Mouse (Mus musculus) liver, embryonic 15.5 days (tissue): ENCODE measurements around the gene Dclk1. TPM values are rescaled to one million over a fixed set of nuclear protein-coding genes. Genes with fewer than 3 reads are reported as not detected.
A peak's percentile ranks its signal among the peaks of the same experiment; 100 is the strongest.

ENCODE experiments used
- ATAC-seq: fragments of 200-750 bp; cut with Nextera tagmentation; 2 replicates; pipeline ENCODE4 v1.8.0; 2017; ENCODE audit warnings: moderate number of reproducible peaks, mild to moderate bottlenecking, moderate library complexity; ENCODE audit not compliant: insufficient read depth
- H3K27ac ChIP-seq: fragments of 300-500 bp; sonication (generic); replicated peaks from 2 replicates; pipeline ENCODE4 v1.5.1; 2015; ENCODE audit warnings: mild to moderate bottlenecking, inconsistent platforms
- H3K27me3 ChIP-seq: fragments of 300-500 bp; sonication (generic); 2 replicates; pipeline ENCODE4 v1.6.1; 2015; ENCODE audit warnings: mild to moderate bottlenecking, inconsistent platforms
- H3K36me3 ChIP-seq: fragments of 300-500 bp; sonication (generic); replicated peaks from 2 replicates; pipeline ENCODE4 v1.6.1; 2015; ENCODE audit warnings: moderate library complexity, mild to moderate bottlenecking, inconsistent platforms
- H3K4me1 ChIP-seq: fragments of 300-500 bp; sonication (generic); replicated peaks from 2 replicates; pipeline ENCODE4 v1.6.1; 2015; ENCODE audit warnings: inconsistent platforms
- H3K4me2 ChIP-seq: fragments of 300-500 bp; sonication (generic); 2 replicates; pipeline ENCODE4 v1.6.1; 2015; ENCODE audit warnings: moderate library complexity, mild to moderate bottlenecking, inconsistent platforms
- H3K4me3 ChIP-seq: fragments of 300-500 bp; sonication (generic); replicated peaks from 2 replicates; pipeline ENCODE4 v1.5.1; 2015; ENCODE audit warnings: mild to moderate bottlenecking, inconsistent platforms
- H3K9ac ChIP-seq: fragments of 300-500 bp; sonication (generic); 2 replicates; pipeline ENCODE4 v1.6.1; 2015; ENCODE audit warnings: moderate library complexity, mild to moderate bottlenecking, inconsistent platforms
- H3K9me3 ChIP-seq: fragments of 300-500 bp; sonication (generic); replicated peaks from 2 replicates; pipeline ENCODE4 v1.6.1; 2016; ENCODE audit warnings: inconsistent platforms
- WGBS: fragments of 180-500 bp; shearing (Covaris S2); methylation state at CpG from one replicate; pipeline ENCODE4 v1.1.7; 2015; ENCODE audit warnings: mixed read lengths; ENCODE audit not compliant: insufficient replicate concordance; 5-methylcytosine and 5-hydroxymethylcytosine counted together
- polyA plus RNA-seq: library from polyadenylated mRNA; unstranded; fragments of >200 nt; fragmentation: Nextera tagmentation; extraction: Ambion mirVana; gene quantifications from 2 replicates; pipeline ENCODE4 v1.2.1, GENCODE M21; 2015

The Dclk1 gene
- polyA plus RNA-seq, 1 experiment from 2014 or later: 1.6 TPM

- 69% methylated on average over 16 of the region's 16 CpGs for WGBS
- H3K27ac ChIP-seq: no peak overlapping the region
- H3K27me3 ChIP-seq: no peaks in the 10 kb centered on the region
- no peak overlapping the region for H3K9ac ChIP-seq
- H3K4me2 ChIP-seq: no peak overlapping the region
- H3K4me3 ChIP-seq: no peak overlapping the region
- H3K36me3 ChIP-seq: no peaks in the 10 kb centered on the region
- no peak for ATAC-seq
- peaks cover 9% of the 10 kb centered on the region; the same call in 1 of the 2 replicates for H3K4me1 ChIP-seq
- no peaks in the 10 kb centered on the region for H3K9me3 ChIP-seq
Measured at GRCm38 (mm10) chr3:55542947-55543346, 300.8 kb downstream of the Dclk1 start.

- H3K4me1 ChIP-seq: peaks cover 9% of the 10 kb centered on the region; the same call in 1 of the 2 replicates
- 30% methylated on average over 13 of the region's 13 CpGs for WGBS
- H3K4me3 ChIP-seq: no peak overlapping the region
- no peak overlapping the region for H3K9ac ChIP-seq
- peak; percentile 78 for ATAC-seq
- no peaks in the 10 kb centered on the region for H3K27me3 ChIP-seq
- H3K36me3 ChIP-seq: no peaks in the 10 kb centered on the region
- H3K9me3 ChIP-seq: no peaks in the 10 kb centered on the region
- no peak overlapping the region for H3K27ac ChIP-seq
- H3K4me2 ChIP-seq: no peak overlapping the region; the same call in 1 of the 2 replicates
Measured at GRCm38 (mm10) chr3:55543929-55544684, 301.9 kb downstream of the Dclk1 start.

GRCm38 (mm10) chr3:55545296-55545695 lies 303.1 kb downstream of the Dclk1 start:
- Histone ChIP-seq H3K9ac (no peak overlapping the region), H3K4me3 (no peak overlapping the region), H3K4me2 (no peak overlapping the region), H3K9me3 (no peaks in the 10 kb centered on the region), H3K36me3 (no peaks in the 10 kb centered on the region), H3K4me1 (peaks cover 13% of the 10 kb centered on the region; the same call in 1 of the 2 replicates), H3K27me3 (no peaks in the 10 kb centered on the region), H3K27ac (no peak overlapping the region)
- 68% methylated on average over 3 of the region's 3 CpGs for WGBS
- ATAC-seq: no peak

GRCm38 (mm10) chr3:55545916-55546315 lies 303.8 kb downstream of the Dclk1 start:
- H3K36me3 ChIP-seq: no peaks in the 10 kb centered on the region
- H3K27me3 ChIP-seq: no peaks in the 10 kb centered on the region
- ATAC-seq: no peak
- 70% methylated on average over 9 of the region's 9 CpGs for WGBS
- peaks cover 13% of the 10 kb centered on the region; the same call in 1 of the 2 replicates for H3K4me1 ChIP-seq
- no peaks in the 10 kb centered on the region for H3K9me3 ChIP-seq
- no peak overlapping the region for H3K27ac ChIP-seq
- H3K4me3 ChIP-seq: no peak overlapping the region
- H3K9ac ChIP-seq: no peak overlapping the region
- no peak overlapping the region for H3K4me2 ChIP-seq

GRCm38 (mm10) chr3:55547106-55547505 lies 304.9 kb downstream of the Dclk1 start:
- H3K9ac ChIP-seq: no peak overlapping the region
- H3K4me1 ChIP-seq: peaks cover 13% of the 10 kb centered on the region; the same call in 1 of the 2 replicates
- H3K27me3 ChIP-seq: no peaks in the 10 kb centered on the region
- no peak for ATAC-seq
- no peak overlapping the region for H3K4me3 ChIP-seq
- H3K4me2 ChIP-seq: no peak overlapping the region
- no peaks in the 10 kb centered on the region for H3K9me3 ChIP-seq
- no peak overlapping the region for H3K27ac ChIP-seq
- WGBS: 63% methylated on average over 2 of the region's 2 CpGs
- H3K36me3 ChIP-seq: no peaks in the 10 kb centered on the region

- Histone ChIP-seq H3K9ac (no peak overlapping the region), H3K27ac (no peak overlapping the region), H3K4me1 (peaks cover 10% of the 10 kb centered on the region; the same call in 1 of the 2 replicates), H3K9me3 (no peaks in the 10 kb centered on the region), H3K36me3 (no peaks in the 10 kb centered on the region), H3K27me3 (no peaks in the 10 kb centered on the region), H3K4me2 (no peak overlapping the region), H3K4me3 (no peak overlapping the region)
- no peak for ATAC-seq
- WGBS: 70% methylated on average over 7 of the region's 7 CpGs
Measured at GRCm38 (mm10) chr3:55549376-55549775, 307.2 kb downstream of the Dclk1 start.

GRCm38 (mm10) chr3:55550962-55551361 lies 308.8 kb downstream of the Dclk1 start:
- H3K4me3 ChIP-seq: no peak overlapping the region
- H3K36me3 ChIP-seq: no peaks in the 10 kb centered on the region
- H3K9me3 ChIP-seq: no peaks in the 10 kb centered on the region
- WGBS: 59% methylated on average over 4 of the region's 4 CpGs
- no peak overlapping the region for H3K9ac ChIP-seq
- no peak overlapping the region for H3K27ac ChIP-seq
- no peak for ATAC-seq
- H3K4me2 ChIP-seq: no peak overlapping the region
- H3K27me3 ChIP-seq: no peaks in the 10 kb centered on the region
- H3K4me1 ChIP-seq: 0 out of 2 replicates have a peak, but pooled peaks cover 4% of the 10 kb centered on the region

GRCm38 (mm10) chr3:55551912-55552311 lies 309.7 kb downstream of the Dclk1 start:
- no peak for ATAC-seq
- no peaks in the 10 kb centered on the region for H3K36me3 ChIP-seq

GRCm38 (mm10) chr3:55553031-55553430 lies 310.9 kb downstream of the Dclk1 start:
- no peak overlapping the region for H3K27ac ChIP-seq
- no peaks in the 10 kb centered on the region for H3K27me3 ChIP-seq
- no peak overlapping the region for H3K4me3 ChIP-seq
- H3K4me2 ChIP-seq: no peak overlapping the region
- no peak for ATAC-seq
- H3K4me1 ChIP-seq: 0 out of 2 replicates have a peak, but pooled peaks cover 4% of the 10 kb centered on the region
- H3K9ac ChIP-seq: no peak overlapping the region
- H3K36me3 ChIP-seq: no peaks in the 10 kb centered on the region
- 60% methylated on average over 9 of the region's 9 CpGs for WGBS
- H3K9me3 ChIP-seq: no peaks in the 10 kb centered on the region

More at GRCm38 (mm10) chr3:55551912-55552311, 309.7 kb downstream of the Dclk1 start:
- Histone ChIP-seq H3K4me2 (no peak overlapping the region), H3K9me3 (no peaks in the 10 kb centered on the region), H3K4me1 (0 out of 2 replicates have a peak, but pooled peaks cover 4% of the 10 kb centered on the region), H3K27ac (no peak overlapping the region), H3K4me3 (no peak overlapping the region), H3K9ac (no peak overlapping the region), H3K27me3 (no peaks in the 10 kb centered on the region)
- 70% methylated on average over 4 of the region's 4 CpGs for WGBS

- H3K27me3 ChIP-seq: no peaks in the 10 kb centered on the region
- H3K27ac ChIP-seq: no peak overlapping the region
- H3K9ac ChIP-seq: no peak overlapping the region
- H3K4me2 ChIP-seq: no peak overlapping the region
- no peak overlapping the region for H3K4me3 ChIP-seq
- 69% methylated on average over 6 of the region's 6 CpGs for WGBS
- no peak for ATAC-seq
- H3K9me3 ChIP-seq: no peaks in the 10 kb centered on the region
- no peaks in the 10 kb centered on the region for H3K4me1 ChIP-seq
- no peaks in the 10 kb centered on the region for H3K36me3 ChIP-seq
Measured at GRCm38 (mm10) chr3:55555848-55556247, 313.7 kb downstream of the Dclk1 start.

GRCm38 (mm10) chr3:55558570-55558969 lies 316.4 kb downstream of the Dclk1 start:
- no peak for ATAC-seq
- no peaks in the 10 kb centered on the region for H3K4me1 ChIP-seq
- H3K36me3 ChIP-seq: no peaks in the 10 kb centered on the region
- WGBS: 58% methylated on average over 1 of the region's 1 CpGs
- no peak overlapping the region for H3K4me3 ChIP-seq
- no peak overlapping the region for H3K27ac ChIP-seq
- H3K4me2 ChIP-seq: no peak overlapping the region
- no peak overlapping the region for H3K9ac ChIP-seq
- no peaks in the 10 kb centered on the region for H3K27me3 ChIP-seq
- H3K9me3 ChIP-seq: no peaks in the 10 kb centered on the region
